Mouse (Mus musculus): Measurements from ENCODE around the gene D10Jhu81e.

- no peak for TF ChIP-seq USF1 (IDR thresholded peaks at IDR 0.05; ENCODE audit: low read depth)
- TF ChIP-seq POLR2A (IDR thresholded peaks at IDR 0.05; ENCODE audit: insufficient read length, low read depth): no peak
These were observed 23.4 kb upstream of the D10Jhu81e start for GRCm38 (mm10) chr10:78192933-78193332.
